Mouse (Mus musculus) liver, adult 2 months (tissue): ENCODE data around the gene Abhd15.

Source experiments
- CTCF ChIP-seq: fragments of 200-500 bp; IDR thresholded peaks from 2 replicates; pipeline ENCODE4 v1.5.1; 2011; ENCODE audit warnings: low read depth, low read length, control low read depth
- POLR2A ChIP-seq: fragments of 200-500 bp; IDR thresholded peaks from 2 replicates; pipeline ENCODE4 v1.6.1; 2011; ENCODE audit warnings: low read length, control low read depth; ENCODE audit not compliant: insufficient read depth; ENCODE audit errors: extremely low read depth

DNA sequence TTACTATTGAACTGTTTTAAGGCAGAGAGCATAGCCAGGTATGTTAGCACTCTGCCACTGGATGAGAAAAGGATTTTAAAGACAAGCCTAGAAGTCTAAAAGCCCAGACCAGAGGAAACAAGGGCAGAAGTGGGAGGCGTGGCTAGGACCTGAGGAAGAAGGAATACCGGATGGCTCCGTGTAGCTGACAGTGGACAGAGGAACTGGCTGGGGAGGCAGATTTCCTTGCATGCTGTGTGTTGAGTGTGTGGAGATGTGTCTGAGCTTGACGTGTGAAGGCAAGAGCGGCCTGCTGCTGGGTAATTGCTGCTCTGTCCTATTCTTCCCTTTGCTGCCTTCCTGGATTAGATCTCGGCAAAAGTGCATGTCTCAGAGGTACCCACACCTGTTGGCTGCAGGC is 12.4 kb upstream of the Abhd15 start:
- TF ChIP-seq CTCF (no peak), POLR2A (no peak)
